Mouse (Mus musculus) liver, embryonic 13.5 days (tissue): ENCODE data around the gene Magi2. TPM values are rescaled to one million over a fixed set of nuclear protein-coding genes. Genes with fewer than 3 reads are reported as not detected.

ENCODE experiments used
- ATAC-seq: fragments of 200-750 bp; cut with Nextera tagmentation; 2 replicates; pipeline ENCODE4 v1.8.0; 2017; ENCODE audit warnings: low read depth, mild to moderate bottlenecking, moderate number of reproducible peaks, moderate library complexity
- DNase-seq: peaks from one replicate; pipeline ENCODE4 v3.0.0; 2022
- H3K27ac ChIP-seq: fragments of 300-500 bp; sonication (generic); 2 replicates; pipeline ENCODE4 v1.5.1; 2015; ENCODE audit warnings: moderate library complexity, mild to moderate bottlenecking, inconsistent platforms
- H3K27me3 ChIP-seq: fragments of 300-500 bp; sonication (generic); 2 replicates; pipeline ENCODE4 v1.6.1; 2015; ENCODE audit warnings: mild to moderate bottlenecking, inconsistent platforms
- H3K36me3 ChIP-seq: fragments of 300-500 bp; sonication (generic); 2 replicates; pipeline ENCODE4 v1.6.1; 2015; ENCODE audit warnings: mild to moderate bottlenecking, inconsistent platforms
- H3K4me1 ChIP-seq: fragments of 300-500 bp; sonication (generic); replicated peaks from 2 replicates; pipeline ENCODE4 v1.6.1; 2015; ENCODE audit warnings: inconsistent platforms
- H3K4me2 ChIP-seq: fragments of 300-500 bp; sonication (generic); 2 replicates; pipeline ENCODE4 v1.6.1; 2015; ENCODE audit warnings: inconsistent platforms, mild to moderate bottlenecking, moderate library complexity
- H3K4me3 ChIP-seq: fragments of 300-500 bp; sonication (generic); replicated peaks from 2 replicates; pipeline ENCODE4 v1.5.1; 2015; ENCODE audit warnings: mild to moderate bottlenecking, inconsistent platforms
- H3K9ac ChIP-seq: fragments of 300-500 bp; sonication (generic); 2 replicates; pipeline ENCODE4 v1.6.1; 2015; ENCODE audit warnings: mild to moderate bottlenecking, inconsistent platforms
- H3K9me3 ChIP-seq: fragments of 300-500 bp; sonication (generic); replicated peaks from 2 replicates; pipeline ENCODE4 v1.6.1; 2016; ENCODE audit warnings: inconsistent platforms
- WGBS: fragments of 180-500 bp; shearing (Covaris S2); methylation state at CpG from one replicate; pipeline ENCODE4 v1.1.7; 2015; ENCODE audit not compliant: insufficient replicate concordance; 5-methylcytosine and 5-hydroxymethylcytosine counted together
- polyA plus RNA-seq: library from polyadenylated mRNA; unstranded; fragments of >200 nt; fragmentation: Nextera tagmentation; extraction: Ambion mirVana; gene quantifications from 2 replicates; pipeline ENCODE4 v1.2.1, GENCODE M21; 2015

Gene Magi2
- polyA plus RNA-seq, 1 experiment from 2014 or later: 0.28 TPM

- Histone ChIP-seq H3K36me3 (no peaks in the 10 kb centered on the region), H3K9me3 (no peaks in the 10 kb centered on the region), H3K9ac (no peak overlapping the region), H3K27me3 (no peaks in the 10 kb centered on the region), H3K4me1 (no peaks in the 10 kb centered on the region), H3K4me2 (no peak overlapping the region), H3K4me3 (no peak overlapping the region), H3K27ac (no peak overlapping the region)
- WGBS: 62% methylated on average over 7 of the region's 7 CpGs
- DNase-seq: no peak
- ATAC-seq: no peak
These were observed 1257.7 kb downstream of the Magi2 start for GRCm38 (mm10) chr5:20484505-20484904.

- Histone ChIP-seq H3K4me3 (no peak overlapping the region), H3K9ac (no peak overlapping the region), H3K9me3 (no peaks in the 10 kb centered on the region), H3K36me3 (no peaks in the 10 kb centered on the region), H3K4me2 (no peak overlapping the region), H3K4me1 (no peaks in the 10 kb centered on the region), H3K27me3 (no peaks in the 10 kb centered on the region), H3K27ac (no peak overlapping the region)
- DNase-seq (no peak), ATAC-seq (no peak)
- 59% methylated on average over 2 of the region's 2 CpGs for WGBS
These were observed 1265.1 kb downstream of the Magi2 start for GRCm38 (mm10) chr5:20491911-20492310.

DNA sequence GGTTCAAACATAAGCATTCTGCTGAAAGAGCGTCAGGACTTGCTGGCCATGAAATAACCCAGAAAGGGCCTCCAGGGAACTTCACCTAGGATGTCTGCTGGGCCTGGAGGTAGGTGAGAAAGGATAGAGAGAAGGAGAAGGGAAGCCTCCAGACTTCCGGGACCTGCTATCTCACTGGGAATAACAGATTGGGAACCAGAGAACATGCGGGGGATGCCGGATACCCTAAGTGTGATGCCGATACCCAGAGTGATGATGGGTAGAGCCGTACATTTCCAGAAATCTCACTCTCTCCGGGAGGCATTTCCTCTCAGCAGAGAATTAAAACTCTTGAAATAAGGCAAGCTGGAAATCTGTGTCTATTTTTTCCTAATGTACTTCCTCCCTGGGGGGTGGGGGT is 1265.8 kb downstream of the Magi2 start:
- Histone ChIP-seq H3K4me1 (no peaks in the 10 kb centered on the region), H3K9me3 (no peaks in the 10 kb centered on the region), H3K36me3 (no peaks in the 10 kb centered on the region), H3K4me2 (no peak overlapping the region), H3K27ac (no peak overlapping the region), H3K9ac (no peak overlapping the region), H3K27me3 (no peaks in the 10 kb centered on the region), H3K4me3 (no peak overlapping the region)
- ATAC-seq: no peak
- WGBS: 79% methylated on average over 7 of the region's 7 CpGs
- DNase-seq: no peak

GRCm38 (mm10) chr5:20494010-20494409 is 1267.2 kb downstream of the Magi2 start:
- 23% methylated on average over 6 of the region's 6 CpGs for WGBS

DNA sequence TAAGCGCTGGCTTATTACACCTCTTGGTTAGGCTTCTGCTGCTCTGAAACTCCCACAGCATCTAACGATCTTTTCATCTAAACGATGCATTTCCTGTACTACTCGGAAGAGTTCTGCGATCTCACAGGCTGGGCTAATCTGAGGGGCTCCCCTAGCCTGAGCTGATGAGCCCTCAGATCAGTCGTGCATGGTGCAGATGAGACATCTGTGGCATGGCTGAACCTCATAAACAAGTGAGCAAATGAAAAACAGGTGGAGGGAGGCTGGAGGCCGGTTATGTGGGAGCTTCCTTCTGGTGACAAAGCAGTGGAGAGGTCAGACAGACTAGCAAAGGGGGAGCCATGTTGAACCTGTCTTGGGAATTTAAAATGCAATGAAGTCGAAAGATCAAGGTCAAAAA is 1270.1 kb downstream of the Magi2 start:
- 43% methylated on average over 8 of the region's 8 CpGs for WGBS

More at GRCm38 (mm10) chr5:20494010-20494409, 1267.2 kb downstream of the Magi2 start:
- no peaks in the 10 kb centered on the region for H3K9me3 ChIP-seq
- no peak overlapping the region for H3K9ac ChIP-seq
- DNase-seq (no peak), ATAC-seq (no peak)
- no peaks in the 10 kb centered on the region for H3K36me3 ChIP-seq
- no peak overlapping the region for H3K4me2 ChIP-seq
- no peak overlapping the region for H3K27ac ChIP-seq
- no peaks in the 10 kb centered on the region for H3K4me1 ChIP-seq
- no peaks in the 10 kb centered on the region for H3K27me3 ChIP-seq
- H3K4me3 ChIP-seq: no peak overlapping the region

DNA sequence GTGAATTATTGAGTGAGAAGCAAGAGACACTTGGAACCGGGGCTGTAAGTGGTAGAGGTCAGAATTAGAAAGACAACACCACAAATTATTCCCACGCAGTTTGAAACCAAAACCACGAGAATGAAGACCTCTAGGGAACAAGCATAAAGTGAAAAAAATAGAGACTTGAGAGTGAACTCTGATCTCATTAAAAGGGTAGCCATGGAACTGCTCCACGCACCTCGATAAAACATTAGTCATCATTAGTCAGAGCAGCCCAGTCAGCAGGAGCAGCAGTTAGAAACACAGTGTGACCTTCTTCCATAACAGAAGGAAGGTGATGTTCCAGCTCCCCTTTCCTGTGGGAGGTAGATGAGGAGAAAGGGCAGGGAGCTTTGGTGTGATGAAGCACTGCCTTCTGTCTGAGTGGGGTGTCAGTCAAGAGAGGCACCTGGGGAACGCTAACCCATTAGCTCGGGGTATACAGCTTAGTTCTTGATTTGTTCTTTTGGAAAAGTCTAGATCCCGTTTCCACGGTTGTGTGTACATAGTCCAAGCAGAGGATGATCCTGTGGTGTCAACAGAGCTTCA is 1272.3 kb downstream of the Magi2 start:
- 51% methylated on average over 9 of the region's 9 CpGs for WGBS
- no peak for ATAC-seq
- no peaks in the 10 kb centered on the region for H3K4me1 ChIP-seq
- no peaks in the 10 kb centered on the region for H3K27me3 ChIP-seq
- no peak for DNase-seq
- H3K9me3 ChIP-seq: no peaks in the 10 kb centered on the region
- H3K27ac ChIP-seq: no peak overlapping the region
- H3K4me2 ChIP-seq: no peak overlapping the region
- H3K9ac ChIP-seq: no peak overlapping the region
- no peaks in the 10 kb centered on the region for H3K36me3 ChIP-seq
- H3K4me3 ChIP-seq: no peak overlapping the region

More for the DNA sequence above, 1270.1 kb downstream of the Magi2 start:
- Histone ChIP-seq H3K27ac (no peak overlapping the region), H3K9me3 (no peaks in the 10 kb centered on the region), H3K4me3 (no peak overlapping the region), H3K27me3 (no peaks in the 10 kb centered on the region), H3K36me3 (no peaks in the 10 kb centered on the region), H3K4me1 (no peaks in the 10 kb centered on the region), H3K4me2 (no peak overlapping the region), H3K9ac (no peak overlapping the region)
- ATAC-seq (no peak), DNase-seq (no peak)

GRCm38 (mm10) chr5:20508609-20509008 is 1281.8 kb downstream of the Magi2 start:
- Histone ChIP-seq H3K27ac (no peak overlapping the region), H3K4me1 (no peaks in the 10 kb centered on the region), H3K9me3 (no peaks in the 10 kb centered on the region), H3K27me3 (no peaks in the 10 kb centered on the region), H3K4me3 (no peak overlapping the region), H3K4me2 (no peak overlapping the region), H3K36me3 (no peaks in the 10 kb centered on the region), H3K9ac (no peak overlapping the region)
- 47% methylated on average over 5 of the region's 5 CpGs for WGBS
- DNase-seq (no peak), ATAC-seq (no peak)

GRCm38 (mm10) chr5:20509606-20510005 is 1282.8 kb downstream of the Magi2 start:
- Histone ChIP-seq H3K36me3 (no peaks in the 10 kb centered on the region), H3K4me2 (no peak overlapping the region), H3K9ac (no peak overlapping the region), H3K9me3 (no peaks in the 10 kb centered on the region), H3K27me3 (peaks cover 2% of the 10 kb centered on the region; the same call in 1 of the 2 replicates), H3K27ac (no peak overlapping the region), H3K4me3 (no peak overlapping the region), H3K4me1 (no peaks in the 10 kb centered on the region)
- DNase-seq: no peak
- 34% methylated on average over 6 of the region's 6 CpGs for WGBS
- ATAC-seq: no peak

GRCm38 (mm10) chr5:20512377-20513126 is 1285.7 kb downstream of the Magi2 start:
- Histone ChIP-seq H3K9me3 (no peaks in the 10 kb centered on the region), H3K4me3 (no peak overlapping the region), H3K27me3 (peaks cover 2% of the 10 kb centered on the region; the same call in 1 of the 2 replicates), H3K36me3 (no peaks in the 10 kb centered on the region), H3K9ac (no peak overlapping the region), H3K27ac (no peak overlapping the region), H3K4me1 (no peaks in the 10 kb centered on the region), H3K4me2 (no peak overlapping the region)
- WGBS: 34% methylated on average over 16 of the region's 16 CpGs
- ATAC-seq (no peak), DNase-seq (no peak)

- Histone ChIP-seq H3K9ac (no peak overlapping the region), H3K4me1 (no peaks in the 10 kb centered on the region), H3K9me3 (no peaks in the 10 kb centered on the region), H3K4me2 (no peak overlapping the region), H3K4me3 (no peak overlapping the region), H3K27ac (no peak overlapping the region), H3K27me3 (no peaks in the 10 kb centered on the region), H3K36me3 (no peaks in the 10 kb centered on the region)
- WGBS: 72% methylated on average over 9 of the region's 9 CpGs
- no peak for DNase-seq
- no peak for ATAC-seq
These were observed 1294.8 kb downstream of the Magi2 start for GRCm38 (mm10) chr5:20521639-20522038.

- no peaks in the 10 kb centered on the region for H3K27me3 ChIP-seq
- H3K36me3 ChIP-seq: no peaks in the 10 kb centered on the region
- no peak for ATAC-seq
- H3K9ac ChIP-seq: no peak overlapping the region
- no peak for DNase-seq
- no peaks in the 10 kb centered on the region for H3K9me3 ChIP-seq
- no peak overlapping the region for H3K4me2 ChIP-seq
- WGBS: 78% methylated on average over 13 of the region's 13 CpGs
- H3K27ac ChIP-seq: no peak overlapping the region
- no peak overlapping the region for H3K4me3 ChIP-seq
- no peaks in the 10 kb centered on the region for H3K4me1 ChIP-seq
These were observed 1295.2 kb downstream of the Magi2 start for GRCm38 (mm10) chr5:20522047-20522446.

DNA sequence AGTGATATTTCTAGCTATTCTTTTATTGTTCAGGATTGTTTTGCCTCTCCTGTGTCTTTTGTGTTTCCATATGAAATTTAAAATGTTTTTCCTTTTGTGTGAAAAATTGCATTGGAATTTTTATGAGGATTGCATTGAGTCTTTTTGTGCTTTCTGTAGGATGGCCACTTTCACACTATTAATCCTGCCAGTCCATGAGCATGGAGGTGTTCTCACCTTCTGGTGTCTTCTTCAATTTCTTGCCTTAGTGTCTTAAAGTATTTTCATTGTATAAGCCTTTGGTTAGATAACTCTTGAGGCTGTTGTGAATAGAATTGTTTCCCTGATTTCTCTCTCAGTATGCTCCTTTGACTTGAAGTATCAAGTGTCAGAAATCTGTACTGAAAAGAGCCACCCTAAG is 1296.9 kb downstream of the Magi2 start:
- Histone ChIP-seq H3K27me3 (no peaks in the 10 kb centered on the region), H3K36me3 (no peaks in the 10 kb centered on the region), H3K4me2 (no peak overlapping the region), H3K9me3 (no peaks in the 10 kb centered on the region), H3K27ac (no peak overlapping the region), H3K4me3 (no peak overlapping the region), H3K4me1 (no peaks in the 10 kb centered on the region), H3K9ac (no peak overlapping the region)
- DNase-seq: no peak
- no peak for ATAC-seq
